Mouse (Mus musculus) embryonic facial prominence, embryonic 15.5 days (tissue): Measurements from ENCODE around the gene Palb2. TPM values are rescaled to one million over a fixed set of nuclear protein-coding genes. Genes with fewer than 3 reads are reported as not detected.

Source experiments
- ATAC-seq: fragments of 200-750 bp; cut with Nextera tagmentation; 2 replicates; pipeline ENCODE4 v1.8.0; 2017; ENCODE audit warnings: low read depth, moderate TSS enrichment; ENCODE audit not compliant: insufficient number of reproducible peaks, low FRiP score, low TSS enrichment
- H3K27ac ChIP-seq: fragments of 300-500 bp; sonication (generic); replicated peaks from 2 replicates; pipeline ENCODE4 v1.5.1; 2015; ENCODE audit warnings: mild to moderate bottlenecking, inconsistent platforms
- H3K27me3 ChIP-seq: fragments of 300-500 bp; sonication (generic); 2 replicates; pipeline ENCODE4 v1.6.1; 2015; ENCODE audit warnings: inconsistent platforms
- H3K36me3 ChIP-seq: fragments of 300-500 bp; sonication (generic); 2 replicates; pipeline ENCODE4 v1.6.1; 2015; ENCODE audit warnings: mild to moderate bottlenecking, inconsistent platforms
- H3K4me1 ChIP-seq: fragments of 300-500 bp; sonication (generic); 2 replicates; pipeline ENCODE4 v1.6.1; 2015; ENCODE audit warnings: inconsistent platforms
- H3K4me2 ChIP-seq: fragments of 300-500 bp; sonication (generic); replicated peaks from 2 replicates; pipeline ENCODE4 v1.6.1; 2015; ENCODE audit warnings: mild to moderate bottlenecking, inconsistent platforms
- H3K4me3 ChIP-seq: fragments of 300-500 bp; sonication (generic); replicated peaks from 2 replicates; pipeline ENCODE4 v1.5.1; 2015; ENCODE audit warnings: mild to moderate bottlenecking, inconsistent platforms
- H3K9ac ChIP-seq: fragments of 300-500 bp; sonication (generic); 2 replicates; pipeline ENCODE4 v1.6.1; 2015; ENCODE audit warnings: inconsistent platforms
- H3K9me3 ChIP-seq: fragments of 300-500 bp; sonication (generic); replicated peaks from 2 replicates; pipeline ENCODE4 v1.6.1; 2016; ENCODE audit warnings: inconsistent platforms
- WGBS: fragments of 180-500 bp; shearing (Covaris S2); methylation state at CpG from one replicate; pipeline ENCODE4 v1.1.7; 2015; 5-methylcytosine and 5-hydroxymethylcytosine counted together
- polyA plus RNA-seq: library from polyadenylated mRNA; unstranded; fragments of >200 nt; fragmentation: Nextera tagmentation; extraction: Ambion mirVana; gene quantifications from 2 replicates; pipeline ENCODE4 v1.2.1, GENCODE M21; 2015

The Palb2 gene
- polyA plus RNA-seq, 1 experiment from 2014 or later = 12.4 TPM

DNA sequence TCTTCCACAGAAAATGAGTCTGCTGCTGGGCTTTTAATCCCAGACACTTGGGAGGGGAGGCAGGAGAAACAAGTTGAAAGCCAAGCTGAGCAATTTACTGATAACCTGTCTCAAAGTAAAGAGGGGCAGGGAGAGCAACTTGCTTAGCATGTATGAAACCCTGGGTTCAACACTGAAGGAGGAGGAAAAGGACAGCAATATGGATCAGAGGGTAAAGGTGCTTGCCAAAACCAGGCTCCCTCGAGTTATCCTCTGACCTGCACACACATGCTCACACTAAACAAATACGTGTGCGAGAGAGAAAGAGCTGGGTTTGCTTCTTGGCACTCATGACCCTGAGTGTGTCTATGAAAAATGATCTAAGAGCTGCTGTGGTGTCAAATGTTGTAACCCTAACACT, 34.8 kb downstream of the Palb2 start:
- Histone ChIP-seq H3K4me3 (no peak overlapping the region), H3K4me2 (no peak overlapping the region), H3K4me1 (peaks cover 19% of the 10 kb centered on the region), H3K27ac (no peak overlapping the region), H3K9ac (no peak overlapping the region), H3K36me3 (peaks cover 51% of the 10 kb centered on the region), H3K27me3 (no peaks in the 10 kb centered on the region), H3K9me3 (no peaks in the 10 kb centered on the region)
- 87% methylated on average over 3 of the region's 3 CpGs for WGBS
- ATAC-seq = no peak

DNA sequence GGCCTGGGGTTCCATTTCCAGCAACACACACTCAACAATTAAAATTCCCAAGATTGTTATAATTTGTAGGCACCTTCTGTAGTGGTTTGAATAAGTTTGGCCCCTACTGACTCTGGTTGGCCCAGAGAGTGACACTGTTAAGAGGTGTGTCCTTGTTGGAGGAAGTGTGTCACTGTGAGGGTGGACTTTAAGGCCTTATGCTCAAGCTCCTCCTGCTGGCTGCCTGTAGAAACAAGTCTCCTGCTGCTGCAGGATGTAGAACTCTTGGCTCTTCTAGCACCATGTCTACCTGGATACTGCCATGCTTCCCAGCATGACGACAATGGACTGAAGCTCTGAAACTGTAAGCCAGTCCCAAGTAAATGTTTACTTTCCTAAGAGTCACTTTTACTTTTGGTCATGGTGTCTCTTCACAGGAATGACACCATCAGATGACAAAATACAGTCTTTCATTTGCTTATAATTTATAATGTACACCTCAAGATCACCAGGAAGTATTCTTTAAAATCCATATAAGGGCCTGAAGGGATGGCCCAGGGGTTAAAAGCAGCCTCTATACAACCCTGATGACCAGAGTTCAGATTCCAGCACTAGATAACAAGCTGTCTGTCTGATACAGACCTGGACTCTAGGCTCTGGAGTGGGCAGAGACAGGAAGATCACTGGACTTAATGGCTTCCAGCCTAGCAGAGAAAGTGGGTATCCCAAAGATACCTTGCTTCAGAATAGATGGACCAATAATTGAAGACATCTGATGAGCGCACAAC, 38.0 kb downstream of the Palb2 start:
- 88% methylated on average over 2 of the region's 2 CpGs for WGBS

DNA sequence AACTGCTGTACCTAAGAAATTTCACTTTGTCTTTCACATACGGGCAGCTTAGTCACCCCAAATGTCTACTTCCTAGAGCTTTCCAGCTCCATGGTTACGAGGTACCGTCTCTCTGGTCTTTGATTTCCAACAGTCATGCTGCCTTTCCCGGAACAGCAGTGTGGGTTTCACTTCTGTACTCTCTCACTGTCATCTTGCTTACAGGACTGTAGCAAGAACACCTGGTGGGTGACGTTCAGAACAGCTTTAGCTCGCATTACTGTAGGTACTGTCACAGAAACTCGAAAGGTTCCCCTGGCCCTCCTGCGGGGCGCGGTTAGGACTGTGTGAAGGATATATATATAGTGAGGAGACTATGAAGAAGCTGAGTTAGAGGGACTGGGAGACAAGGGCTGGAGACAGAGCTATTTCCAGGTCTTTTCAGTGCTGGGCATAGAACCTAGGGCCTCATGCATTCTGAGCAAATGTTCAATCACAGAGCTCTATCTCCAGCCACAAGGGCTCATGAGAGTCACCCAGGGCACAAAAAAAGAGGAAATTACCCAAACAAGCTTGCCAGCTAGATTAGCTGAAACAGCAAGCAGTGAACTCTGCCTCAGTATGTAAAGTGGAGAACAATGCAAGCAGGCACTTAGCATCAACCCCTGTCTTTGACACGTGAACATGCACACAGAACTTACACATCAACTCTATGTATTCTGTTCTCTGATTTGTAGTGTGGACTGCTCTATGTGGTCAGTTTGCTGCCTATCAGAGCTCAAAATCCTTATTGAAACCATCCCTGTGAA, 45.4 kb downstream of the Palb2 start:
- Histone ChIP-seq H3K4me2 (no peak overlapping the region), H3K4me3 (no peak overlapping the region), H3K9ac (no peak overlapping the region), H3K9me3 (no peaks in the 10 kb centered on the region), H3K27me3 (no peaks in the 10 kb centered on the region), H3K36me3 (peaks cover 75% of the 10 kb centered on the region), H3K4me1 (no peaks in the 10 kb centered on the region), H3K27ac (no peak overlapping the region)
- WGBS = 88% methylated on average over 11 of the region's 11 CpGs
- ATAC-seq = no peak

More for the DNA sequence above, 38.0 kb downstream of the Palb2 start:
- Histone ChIP-seq H3K36me3 (peaks cover 80% of the 10 kb centered on the region), H3K27me3 (no peaks in the 10 kb centered on the region), H3K4me1 (peaks cover 6% of the 10 kb centered on the region; the same call in 1 of the 2 replicates), H3K4me2 (no peak overlapping the region), H3K9ac (no peak overlapping the region), H3K27ac (no peak overlapping the region), H3K4me3 (no peak overlapping the region), H3K9me3 (no peaks in the 10 kb centered on the region)
- ATAC-seq = no peak

DNA sequence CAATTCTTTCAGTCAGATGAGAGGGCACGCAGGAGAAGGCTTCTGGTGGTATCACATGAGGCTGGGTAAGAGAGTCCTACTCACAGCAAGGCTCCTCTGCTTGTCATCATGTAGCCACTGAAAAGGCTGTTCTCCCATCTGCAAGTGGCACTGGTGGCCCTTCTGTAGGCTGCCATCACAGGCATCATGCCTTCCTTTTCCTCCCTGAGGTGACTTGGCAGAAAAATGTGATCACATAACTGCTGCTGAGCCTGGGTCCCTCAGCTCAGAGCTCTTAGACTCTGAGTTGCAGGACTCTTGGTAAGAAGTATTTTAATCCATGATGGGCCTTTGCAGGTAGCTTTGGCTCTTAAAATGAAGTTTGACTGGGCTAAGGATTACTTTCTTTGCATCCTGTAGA, 51.7 kb downstream of the Palb2 start:
- Histone ChIP-seq H3K27me3 (no peaks in the 10 kb centered on the region), H3K9me3 (no peaks in the 10 kb centered on the region), H3K27ac (no peak overlapping the region), H3K4me2 (no peak overlapping the region), H3K9ac (no peak overlapping the region), H3K36me3 (peaks cover 73% of the 10 kb centered on the region), H3K4me3 (no peak overlapping the region), H3K4me1 (no peaks in the 10 kb centered on the region)
- 85% methylated on average over 1 of the region's 1 CpGs for WGBS
- ATAC-seq = no peak

DNA sequence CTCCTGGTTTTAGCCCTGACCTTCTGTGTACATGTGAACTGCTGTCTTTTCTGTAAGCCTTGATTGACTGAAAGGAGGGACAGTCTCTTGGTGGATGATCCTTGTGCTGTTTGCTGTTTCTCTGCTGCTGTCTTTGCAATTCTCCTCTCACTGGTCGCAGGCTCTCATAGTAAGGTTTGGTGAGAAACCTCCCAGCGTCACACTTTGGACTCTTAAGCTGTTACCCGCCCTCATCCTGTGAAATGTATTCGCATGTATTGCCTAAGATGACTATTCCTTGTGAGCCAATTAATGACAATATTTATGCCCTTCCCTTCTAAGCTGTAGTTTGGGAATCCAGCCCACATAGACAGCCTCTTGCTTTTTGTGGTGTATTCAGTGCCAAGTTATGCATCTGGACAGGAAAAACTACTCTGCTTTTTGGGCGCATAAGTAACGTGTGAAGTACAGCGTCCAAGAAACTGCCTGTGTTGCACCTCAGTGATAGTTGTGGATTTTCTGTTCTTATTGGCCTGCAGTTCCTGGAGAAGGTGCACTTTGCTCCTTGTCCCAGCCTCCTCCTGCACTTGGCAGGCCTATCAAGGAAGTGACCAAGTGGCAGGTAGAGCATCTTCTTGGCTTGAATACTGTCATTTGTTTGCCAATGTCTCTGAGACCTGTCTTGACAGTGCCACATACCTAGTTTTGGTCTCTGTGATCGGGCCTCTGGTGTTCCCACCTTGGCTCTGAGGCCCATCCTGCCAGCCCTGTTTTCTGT, 52.8 kb downstream of the Palb2 start:
- WGBS = 82% methylated on average over 8 of the region's 8 CpGs
- Histone ChIP-seq H3K27me3 (no peaks in the 10 kb centered on the region), H3K36me3 (peaks cover 76% of the 10 kb centered on the region)

DNA sequence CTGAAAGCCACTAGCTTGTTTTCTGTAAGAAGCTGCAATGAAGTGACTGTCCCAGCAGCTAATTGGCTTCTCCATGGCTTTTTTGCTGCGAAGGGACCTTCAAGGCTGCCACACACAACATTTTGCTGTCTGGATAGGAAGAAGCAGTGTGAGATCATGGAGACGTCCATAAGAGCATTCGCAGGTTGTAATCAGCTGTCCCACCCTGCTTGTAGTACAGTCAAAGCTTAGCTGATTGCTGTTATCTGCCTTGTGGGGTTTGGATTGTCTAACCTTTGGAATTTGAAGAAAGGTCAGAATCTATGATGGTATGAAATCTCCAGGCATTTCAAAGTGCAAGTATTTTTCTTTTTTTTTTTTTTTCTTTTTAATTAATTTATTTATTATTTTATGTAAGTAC, 58.4 kb downstream of the Palb2 start:
- no peak for ATAC-seq
- 81% methylated on average over 3 of the region's 3 CpGs for WGBS
- Histone ChIP-seq H3K27ac (no peak overlapping the region), H3K36me3 (peaks cover 89% of the 10 kb centered on the region), H3K9me3 (no peaks in the 10 kb centered on the region), H3K27me3 (no peaks in the 10 kb centered on the region), H3K9ac (no peak overlapping the region), H3K4me3 (no peak overlapping the region), H3K4me1 (peaks cover 4% of the 10 kb centered on the region), H3K4me2 (no peak overlapping the region)

More for the DNA sequence above, 52.8 kb downstream of the Palb2 start:
- Histone ChIP-seq H3K4me2 (no peak overlapping the region), H3K4me3 (no peak overlapping the region), H3K9me3 (no peaks in the 10 kb centered on the region), H3K4me1 (no peaks in the 10 kb centered on the region), H3K27ac (no peak overlapping the region), H3K9ac (no peak overlapping the region)
- ATAC-seq = no peak

DNA sequence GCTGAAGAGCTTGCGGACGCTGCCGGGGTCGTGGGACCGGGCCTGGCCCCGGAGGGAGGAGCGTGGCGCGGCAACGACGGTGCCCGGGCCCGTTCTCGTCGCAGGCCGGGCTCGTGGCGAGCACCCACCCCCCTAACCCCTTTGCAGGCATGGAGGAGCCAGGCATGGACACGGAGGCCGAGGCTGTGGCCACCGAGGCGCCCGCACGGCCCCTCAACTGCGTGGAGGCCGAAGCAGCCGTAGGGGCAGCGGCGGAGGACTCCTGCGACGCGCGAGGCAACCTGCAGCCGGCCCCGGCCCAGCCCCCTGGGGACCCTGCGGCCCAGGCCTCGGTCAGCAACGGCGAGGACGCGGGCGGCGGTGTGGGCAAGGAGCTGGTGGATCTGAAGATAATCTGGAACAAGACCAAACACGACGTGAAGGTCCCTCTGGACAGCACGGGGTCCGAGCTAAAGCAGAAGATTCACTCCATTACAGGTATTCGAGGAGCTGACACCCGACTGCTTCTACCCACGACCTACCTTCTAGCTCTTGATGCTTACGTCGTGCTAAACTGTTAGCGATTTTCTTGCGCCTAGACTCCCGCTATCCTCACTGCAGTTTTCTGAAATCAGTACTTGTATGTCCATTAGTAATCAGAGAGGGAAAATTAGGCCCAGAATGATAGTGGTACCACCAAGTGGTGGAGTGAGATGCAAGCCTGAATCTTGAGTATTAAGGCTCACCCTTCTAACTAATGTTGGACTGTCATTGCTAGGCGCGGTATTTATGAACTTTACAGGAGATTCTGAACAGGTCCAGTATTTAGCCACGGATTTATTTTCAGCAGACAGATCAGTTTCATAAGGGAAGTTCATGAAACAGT, 65.0 kb downstream of the Palb2 start:
- H3K4me1 ChIP-seq = peaks cover 29% of the 10 kb centered on the region
- H3K9me3 ChIP-seq = no peaks in the 10 kb centered on the region
- H3K9ac ChIP-seq = peak overlapping the region; percentile 99
- peak overlapping the region; percentile 97 for H3K27ac ChIP-seq
- 1% methylated on average over 58 of the region's 58 CpGs for WGBS
- ATAC-seq = peak; percentile 13; the same call in 1 of the 2 replicates
- peaks cover 38% of the 10 kb centered on the region for H3K36me3 ChIP-seq
- peak overlapping the region; percentile 79 for H3K4me2 ChIP-seq
- no peaks in the 10 kb centered on the region for H3K27me3 ChIP-seq
- peak overlapping the region; percentile 100 for H3K4me3 ChIP-seq

DNA sequence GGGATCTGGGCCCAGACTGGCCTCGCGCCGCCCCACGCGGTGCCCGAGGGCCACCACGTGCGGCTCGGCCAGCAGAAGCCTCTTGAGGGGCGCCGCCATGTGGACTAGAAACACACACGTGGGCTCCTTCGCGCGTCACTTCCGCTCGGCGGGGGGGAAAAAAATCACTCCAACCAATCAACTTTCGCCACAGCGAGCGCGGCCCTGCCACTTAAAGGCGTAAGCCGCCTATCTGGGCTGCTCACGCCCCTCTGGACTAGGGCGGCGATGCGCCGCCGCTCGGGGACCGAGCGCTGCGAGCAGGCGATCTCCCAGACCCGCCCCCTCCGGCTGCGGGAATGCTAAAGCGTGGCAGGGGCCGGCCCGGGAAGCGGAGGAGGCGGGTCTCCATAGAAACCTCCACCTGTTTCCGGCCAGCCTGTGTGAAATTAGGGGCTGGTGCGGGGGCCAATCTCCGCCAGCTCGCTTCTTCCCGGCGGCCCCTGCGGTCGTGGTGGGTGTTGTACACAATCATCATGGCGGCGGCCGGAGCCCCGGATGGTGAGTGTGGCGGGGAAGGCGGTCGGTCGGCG, 65.8 kb downstream of the Palb2 start, which contains the start of the genes Ubfd1 and Ears2:
TSS of gene Ubfd1 (plus strand) at position 231 of the 572 bp plus-strand sequence.
TSS of gene Ears2 (minus strand) at position 319 of the 572 bp plus-strand sequence.
- Histone ChIP-seq H3K27ac (peak within 1 kb of the TSS; percentile 97), H3K4me3 (peak within 1 kb of the TSS; percentile 100), H3K27me3 (no peaks in the 10 kb centered on the region), H3K9me3 (no peaks in the 10 kb centered on the region), H3K36me3 (peaks cover 37% of the 10 kb centered on the region), H3K4me1 (peaks cover 29% of the 10 kb centered on the region), H3K4me2 (peak within 1 kb of the TSS; percentile 79), H3K9ac (peak within 1 kb of the TSS; percentile 99)
- ATAC-seq = peak; percentile 98
- WGBS = under 1% methylated on average over 59 of the region's 60 CpGs

DNA sequence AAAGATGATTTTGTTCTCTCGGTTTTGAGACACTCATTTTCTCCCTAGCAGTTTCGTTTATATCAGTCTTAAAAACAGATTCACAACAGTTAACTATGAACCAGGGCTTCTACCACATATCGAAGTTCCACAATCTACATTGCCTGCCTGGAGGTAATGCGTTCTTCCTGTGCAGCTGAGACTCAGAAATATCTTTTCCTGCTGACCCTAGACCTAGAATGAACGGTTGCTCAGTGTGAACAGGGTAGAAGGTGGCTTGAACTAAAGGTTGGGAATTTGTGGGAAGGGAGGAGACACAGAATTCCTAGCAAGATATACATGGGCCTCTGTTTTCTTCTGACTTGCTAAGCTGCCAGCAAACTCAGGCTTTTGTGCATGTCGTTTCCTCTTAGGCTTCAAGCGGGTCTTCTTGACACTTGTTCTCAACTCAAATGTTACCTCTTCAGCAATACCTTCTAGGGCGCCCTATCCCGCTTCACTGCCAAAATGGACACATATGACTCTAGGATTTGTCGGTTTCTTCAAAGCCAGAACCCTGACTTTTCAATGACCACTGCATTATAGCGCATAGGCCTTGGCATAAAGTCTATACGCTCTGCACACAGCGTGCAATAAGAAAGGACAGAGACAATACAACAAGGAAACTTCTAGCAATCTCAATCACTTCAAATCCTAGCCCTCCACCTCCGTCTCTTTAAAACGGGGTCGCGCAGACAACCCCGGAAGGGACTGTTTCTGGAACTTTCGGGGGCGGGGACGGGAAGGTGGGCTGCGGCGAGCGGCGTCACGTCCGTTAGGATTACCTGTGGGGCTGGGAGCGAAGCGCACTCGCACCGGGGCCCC, 66.5 kb downstream of the Palb2 start:
- Histone ChIP-seq H3K9ac (peak overlapping the region; percentile 99), H3K27me3 (no peaks in the 10 kb centered on the region), H3K36me3 (peaks cover 34% of the 10 kb centered on the region), H3K4me2 (peak overlapping the region; percentile 79), H3K4me1 (peaks cover 29% of the 10 kb centered on the region), H3K9me3 (no peaks in the 10 kb centered on the region), H3K4me3 (peak overlapping the region; percentile 100), H3K27ac (peak overlapping the region; percentile 97)
- peak; percentile 65 for ATAC-seq
- WGBS = 14% methylated on average over 31 of the region's 31 CpGs
